Mouse (Mus musculus) embryonic facial prominence, embryonic 13.5 days (tissue): ENCODE results near the gene Sf3b3. TPM values are rescaled to one million over a fixed set of nuclear protein-coding genes. Genes with fewer than 3 reads are reported as not detected.

Experiments used
- ATAC-seq: fragments of 200-750 bp; cut with Nextera tagmentation; 2 replicates; pipeline ENCODE4 v1.8.0; 2017; ENCODE audit warnings: low read depth; ENCODE audit not compliant: insufficient number of reproducible peaks, insufficient read depth, low FRiP score, low TSS enrichment
- H3K27ac ChIP-seq: fragments of 300-500 bp; sonication (generic); 2 replicates; pipeline ENCODE4 v1.5.1; 2015; ENCODE audit warnings: moderate library complexity, mild to moderate bottlenecking, inconsistent platforms
- H3K27me3 ChIP-seq: fragments of 300-500 bp; sonication (generic); 2 replicates; pipeline ENCODE4 v1.6.1; 2015; ENCODE audit warnings: mild to moderate bottlenecking, inconsistent platforms
- H3K36me3 ChIP-seq: fragments of 300-500 bp; sonication (generic); 2 replicates; pipeline ENCODE4 v1.6.1; 2015; ENCODE audit warnings: mild to moderate bottlenecking, inconsistent platforms
- H3K4me1 ChIP-seq: fragments of 300-500 bp; sonication (generic); 2 replicates; pipeline ENCODE4 v1.6.1; 2015; ENCODE audit warnings: inconsistent platforms
- H3K4me2 ChIP-seq: fragments of 300-500 bp; sonication (generic); 2 replicates; pipeline ENCODE4 v1.6.1; 2015; ENCODE audit warnings: moderate library complexity, mild to moderate bottlenecking, inconsistent platforms
- H3K4me3 ChIP-seq: fragments of 300-500 bp; sonication (generic); 2 replicates; pipeline ENCODE4 v1.5.1; 2015; ENCODE audit warnings: mild to moderate bottlenecking, inconsistent platforms
- H3K9ac ChIP-seq: fragments of 300-500 bp; sonication (generic); 2 replicates; pipeline ENCODE4 v1.6.1; 2015; ENCODE audit warnings: mild to moderate bottlenecking, inconsistent platforms
- H3K9me3 ChIP-seq: fragments of 300-500 bp; sonication (generic); 2 replicates; pipeline ENCODE4 v1.6.1; 2016; ENCODE audit warnings: inconsistent platforms
- WGBS: fragments of 180-500 bp; shearing (Covaris S2); methylation state at CpG from one replicate; pipeline ENCODE4 v1.1.7; 2015; ENCODE audit warnings: mixed read lengths; 5-methylcytosine and 5-hydroxymethylcytosine counted together
- polyA plus RNA-seq: library from polyadenylated mRNA; unstranded; fragments of >200 nt; fragmentation: Nextera tagmentation; extraction: Ambion mirVana; gene quantifications from 2 replicates; pipeline ENCODE4 v1.2.1, GENCODE M21; 2015

Sf3b3 gene
- polyA plus RNA-seq, 1 experiment from 2014 or later: 158 TPM

DNA sequence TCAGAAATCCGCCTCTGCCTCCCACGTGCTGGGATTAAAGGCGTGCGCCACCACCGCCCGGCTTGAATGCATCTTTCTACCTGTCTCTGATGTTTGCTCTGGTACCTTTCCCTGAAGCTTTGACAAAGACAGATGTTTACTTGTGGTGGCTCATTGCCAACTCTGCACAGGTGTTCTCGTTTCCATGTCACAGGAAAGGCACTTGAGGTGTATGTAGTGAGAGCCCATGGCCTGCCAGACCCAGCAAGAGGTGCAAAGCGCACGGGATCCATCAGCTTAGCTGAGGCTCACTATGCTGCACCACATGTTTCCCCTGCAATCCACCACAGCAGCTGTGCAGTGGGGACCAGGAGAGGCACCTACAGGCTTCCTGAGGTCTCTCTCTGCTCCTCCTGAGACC lies 42.7 kb downstream of the Sf3b3 start:
- Histone ChIP-seq H3K4me1 (peaks cover 30% of the 10 kb centered on the region), H3K4me3 (no peak overlapping the region), H3K9me3 (no peaks in the 10 kb centered on the region), H3K27ac (no peak overlapping the region), H3K4me2 (no peak overlapping the region), H3K9ac (no peak overlapping the region), H3K27me3 (no peaks in the 10 kb centered on the region), H3K36me3 (peaks cover 1% of the 10 kb centered on the region; the same call in 1 of the 2 replicates)
- WGBS: 82% methylated on average over 9 of the region's 9 CpGs
- ATAC-seq: no peak

DNA sequence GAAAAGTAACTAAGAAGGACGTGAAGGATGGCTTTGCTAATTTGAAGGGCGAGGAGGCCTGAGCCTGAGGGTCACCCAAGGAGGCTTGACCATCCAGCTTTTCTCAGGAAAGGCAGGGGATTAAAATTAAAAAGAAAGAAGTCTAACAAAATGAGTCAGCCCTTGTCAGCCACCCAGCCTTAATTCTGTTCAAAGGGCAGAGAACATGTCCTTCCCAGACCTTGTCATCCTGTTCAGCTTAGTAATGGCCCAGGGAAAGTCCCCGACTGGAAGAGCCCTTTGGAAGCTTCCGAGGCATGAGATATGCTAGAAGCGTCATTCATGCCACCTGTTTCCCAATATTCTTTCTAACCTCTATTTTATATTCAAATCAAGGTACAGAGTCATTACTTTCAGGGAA lies 43.6 kb downstream of the Sf3b3 start:
- Histone ChIP-seq H3K9ac (no peak overlapping the region), H3K27ac (no peak overlapping the region), H3K36me3 (no peaks in the 10 kb centered on the region), H3K4me3 (no peak overlapping the region), H3K27me3 (no peaks in the 10 kb centered on the region), H3K9me3 (no peaks in the 10 kb centered on the region), H3K4me1 (peaks cover 21% of the 10 kb centered on the region; the same call in 1 of the 2 replicates), H3K4me2 (no peak overlapping the region)
- WGBS: 82% methylated on average over 5 of the region's 5 CpGs
- no peak for ATAC-seq

DNA sequence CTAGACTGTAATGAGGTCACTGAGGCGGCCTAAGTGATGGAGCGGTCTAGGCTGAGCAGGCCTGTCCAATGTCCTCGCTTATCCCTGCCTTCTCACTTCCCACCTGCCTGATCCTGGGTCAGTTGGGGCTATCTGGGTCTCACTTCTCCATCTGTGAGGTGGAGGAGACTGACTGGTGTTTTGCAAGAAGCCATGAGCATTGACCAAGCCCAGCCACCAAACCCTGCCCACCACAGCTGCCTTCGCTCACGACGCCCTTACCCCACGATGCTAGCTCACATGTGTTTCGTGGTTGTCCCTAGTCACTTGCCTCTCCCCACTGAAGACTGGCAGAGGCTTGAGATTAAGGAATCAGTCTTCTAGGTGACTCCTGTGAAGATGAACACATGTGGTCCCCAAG lies 49.5 kb downstream of the Sf3b3 start:
- no peak for ATAC-seq
- H3K4me2 ChIP-seq: no peak overlapping the region
- no peaks in the 10 kb centered on the region for H3K27me3 ChIP-seq
- WGBS: 92% methylated on average over 8 of the region's 8 CpGs
- no peak overlapping the region for H3K9ac ChIP-seq
- no peak overlapping the region for H3K27ac ChIP-seq
- H3K9me3 ChIP-seq: peaks cover 3% of the 10 kb centered on the region; the same call in 1 of the 2 replicates
- H3K36me3 ChIP-seq: no peaks in the 10 kb centered on the region
- H3K4me1 ChIP-seq: peaks cover 22% of the 10 kb centered on the region
- H3K4me3 ChIP-seq: no peak overlapping the region

GRCm38 (mm10) chr8:110794363-110794965 lies 52.1 kb downstream of the Sf3b3 start:
- 0 out of 2 replicates have a peak, but pooled peaks have one; percentile 13 for ATAC-seq
- no peak overlapping the region for H3K27ac ChIP-seq
- H3K4me2 ChIP-seq: no peak overlapping the region
- 84% methylated on average over 7 of the region's 7 CpGs for WGBS
- no peak overlapping the region for H3K4me3 ChIP-seq
- H3K9me3 ChIP-seq: peaks cover 3% of the 10 kb centered on the region; the same call in 1 of the 2 replicates
- peaks cover 25% of the 10 kb centered on the region for H3K4me1 ChIP-seq
- no peak overlapping the region for H3K9ac ChIP-seq
- no peaks in the 10 kb centered on the region for H3K36me3 ChIP-seq
- no peaks in the 10 kb centered on the region for H3K27me3 ChIP-seq

DNA sequence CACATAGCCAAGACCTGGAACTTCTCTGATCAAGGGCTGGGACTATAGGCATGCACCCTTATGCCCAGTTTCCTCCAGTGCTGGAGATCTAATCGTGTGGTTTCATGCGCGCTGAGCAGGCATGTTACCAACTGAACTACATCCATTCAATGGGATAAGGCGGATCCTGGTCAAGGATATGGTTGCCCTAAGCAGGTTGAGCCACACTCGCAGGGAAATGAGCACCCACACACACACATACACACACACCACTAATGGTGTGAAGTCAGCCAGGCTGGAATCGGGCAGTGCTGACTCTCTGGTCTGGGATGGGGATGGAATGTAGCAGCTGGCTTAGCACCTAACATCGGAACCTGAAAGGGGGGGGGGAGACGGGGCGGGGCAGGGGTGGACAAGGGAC lies 52.7 kb downstream of the Sf3b3 start:
- no peak overlapping the region for H3K4me2 ChIP-seq
- H3K36me3 ChIP-seq: no peaks in the 10 kb centered on the region
- H3K27ac ChIP-seq: no peak overlapping the region
- peaks cover 31% of the 10 kb centered on the region for H3K4me1 ChIP-seq
- peaks cover 3% of the 10 kb centered on the region; the same call in 1 of the 2 replicates for H3K9me3 ChIP-seq
- H3K4me3 ChIP-seq: no peak overlapping the region
- no peak overlapping the region for H3K9ac ChIP-seq
- 87% methylated on average over 9 of the region's 9 CpGs for WGBS
- H3K27me3 ChIP-seq: no peaks in the 10 kb centered on the region
- ATAC-seq: no peak

GRCm38 (mm10) chr8:110793511-110793910 lies 53.1 kb downstream of the Sf3b3 start:
- H3K4me1 ChIP-seq: peaks cover 33% of the 10 kb centered on the region
- peaks cover 3% of the 10 kb centered on the region; the same call in 1 of the 2 replicates for H3K9me3 ChIP-seq
- no peak overlapping the region for H3K27ac ChIP-seq
- H3K27me3 ChIP-seq: no peaks in the 10 kb centered on the region
- no peak overlapping the region for H3K9ac ChIP-seq
- ATAC-seq: no peak
- H3K36me3 ChIP-seq: no peaks in the 10 kb centered on the region
- 65% methylated on average over 9 of the region's 9 CpGs for WGBS
- no peak overlapping the region for H3K4me3 ChIP-seq
- H3K4me2 ChIP-seq: no peak overlapping the region

- no peak overlapping the region for H3K4me3 ChIP-seq
- H3K4me1 ChIP-seq: peaks cover 33% of the 10 kb centered on the region
- 74% methylated on average over 11 of the region's 11 CpGs for WGBS
- H3K9ac ChIP-seq: no peak overlapping the region
- no peak overlapping the region for H3K27ac ChIP-seq
- H3K27me3 ChIP-seq: no peaks in the 10 kb centered on the region
- no peaks in the 10 kb centered on the region for H3K36me3 ChIP-seq
- no peak overlapping the region for H3K4me2 ChIP-seq
- peaks cover 3% of the 10 kb centered on the region; the same call in 1 of the 2 replicates for H3K9me3 ChIP-seq
- ATAC-seq: no peak
Observed at GRCm38 (mm10) chr8:110792574-110793200, 53.9 kb downstream of the Sf3b3 start.

GRCm38 (mm10) chr8:110791164-110791563 lies 55.4 kb downstream of the Sf3b3 start:
- H3K9ac ChIP-seq: no peak overlapping the region
- WGBS: 68% methylated on average over 10 of the region's 10 CpGs
- H3K4me1 ChIP-seq: peaks cover 33% of the 10 kb centered on the region
- no peaks in the 10 kb centered on the region for H3K36me3 ChIP-seq
- peaks cover 3% of the 10 kb centered on the region; the same call in 1 of the 2 replicates for H3K9me3 ChIP-seq
- no peak for ATAC-seq
- H3K4me3 ChIP-seq: no peak overlapping the region
- no peak overlapping the region for H3K27ac ChIP-seq
- no peaks in the 10 kb centered on the region for H3K27me3 ChIP-seq
- no peak overlapping the region for H3K4me2 ChIP-seq

DNA sequence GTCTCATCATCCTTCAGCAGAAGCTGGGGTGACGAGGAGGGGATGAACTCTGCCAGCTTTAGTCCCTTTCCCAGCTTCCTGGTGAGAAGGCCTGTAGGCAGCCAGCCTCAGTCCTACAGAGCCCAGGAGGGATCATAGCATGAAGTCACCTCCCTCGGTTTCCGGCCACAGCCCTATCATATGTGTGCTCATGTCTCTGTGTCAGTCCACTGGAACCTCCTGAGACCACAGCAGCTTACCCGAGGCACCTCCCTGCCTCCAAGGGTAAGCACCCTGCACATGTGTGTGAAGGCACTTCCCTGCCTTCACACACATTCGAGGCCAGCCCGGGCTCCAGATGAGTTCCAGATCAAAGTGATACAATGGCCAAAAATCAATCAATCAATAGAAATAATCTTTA lies 56.3 kb downstream of the Sf3b3 start:
- H3K4me2 ChIP-seq: no peak overlapping the region
- no peaks in the 10 kb centered on the region for H3K9me3 ChIP-seq
- H3K4me1 ChIP-seq: peaks cover 33% of the 10 kb centered on the region
- H3K4me3 ChIP-seq: no peak overlapping the region
- WGBS: 68% methylated on average over 6 of the region's 6 CpGs
- no peak for ATAC-seq
- H3K27me3 ChIP-seq: no peaks in the 10 kb centered on the region
- no peaks in the 10 kb centered on the region for H3K36me3 ChIP-seq
- H3K27ac ChIP-seq: no peak overlapping the region
- H3K9ac ChIP-seq: no peak overlapping the region

GRCm38 (mm10) chr8:110789571-110789970 lies 57.0 kb downstream of the Sf3b3 start:
- H3K27me3 ChIP-seq: no peaks in the 10 kb centered on the region
- peaks cover 33% of the 10 kb centered on the region for H3K4me1 ChIP-seq
- peak overlapping the region; percentile 22; the same call in 1 of the 2 replicates for H3K4me2 ChIP-seq
- no peaks in the 10 kb centered on the region for H3K36me3 ChIP-seq
- peak overlapping the region; percentile 71; the same call in 1 of the 2 replicates for H3K27ac ChIP-seq
- no peak overlapping the region; the same call in 1 of the 2 replicates for H3K9ac ChIP-seq
- no peak overlapping the region for H3K4me3 ChIP-seq
- H3K9me3 ChIP-seq: no peaks in the 10 kb centered on the region
- 55% methylated on average over 12 of the region's 12 CpGs for WGBS
- ATAC-seq: no peak

- no peaks in the 10 kb centered on the region for H3K36me3 ChIP-seq
- no peak overlapping the region; the same call in 1 of the 2 replicates for H3K9ac ChIP-seq
- H3K4me1 ChIP-seq: peaks cover 32% of the 10 kb centered on the region
- H3K27me3 ChIP-seq: no peaks in the 10 kb centered on the region
- H3K9me3 ChIP-seq: no peaks in the 10 kb centered on the region
- peak overlapping the region; percentile 71; the same call in 1 of the 2 replicates for H3K27ac ChIP-seq
- WGBS: 42% methylated on average over 12 of the region's 12 CpGs
- ATAC-seq: no peak
- H3K4me3 ChIP-seq: no peak overlapping the region
- no peak overlapping the region for H3K4me2 ChIP-seq
Observed at GRCm38 (mm10) chr8:110788981-110789380, 57.6 kb downstream of the Sf3b3 start.

- Histone ChIP-seq H3K9ac (no peak overlapping the region), H3K27ac (no peak overlapping the region), H3K4me2 (no peak overlapping the region), H3K9me3 (no peaks in the 10 kb centered on the region), H3K27me3 (no peaks in the 10 kb centered on the region), H3K4me3 (no peak overlapping the region), H3K4me1 (peaks cover 17% of the 10 kb centered on the region), H3K36me3 (no peaks in the 10 kb centered on the region)
- WGBS: 63% methylated on average over 9 of the region's 9 CpGs
- no peak for ATAC-seq
Observed at GRCm38 (mm10) chr8:110787411-110787954, 59.1 kb downstream of the Sf3b3 start.
